Mouse (Mus musculus) macrophage (primary cell): ENCODE results near the gene Dab2ip. TPM values are rescaled to one million over a fixed set of nuclear protein-coding genes. Genes with fewer than 3 reads are reported as not detected.

Source experiments
- H3K27ac ChIP-seq: fragments of 350-480 bp; formaldehyde crosslinking; 2 replicates; pipeline ENCODE4 v1.9.0; 2021
- H3K36me3 ChIP-seq: fragments of 350-480 bp; formaldehyde crosslinking; 2 replicates; pipeline ENCODE4 v1.9.0; 2021; ENCODE audit errors: inconsistent target
- H3K4me3 ChIP-seq: fragments of 350-480 bp; formaldehyde crosslinking; 2 replicates; pipeline ENCODE4 v1.9.0; 2021; ENCODE audit errors: inconsistent target
- H3K79me2 ChIP-seq: fragments of 350-480 bp; formaldehyde crosslinking; 2 replicates; pipeline ENCODE4 v1.9.0; 2021; ENCODE audit errors: inconsistent target
- WGBS: methylation state at CpG from one replicate; pipeline ENCODE4 v1.1.7; 2026; ENCODE audit warnings: inconsistent platforms; ENCODE audit not compliant: missing documents; 5-methylcytosine and 5-hydroxymethylcytosine counted together
- polyA plus RNA-seq: library from polyadenylated mRNA; stranded (reverse); fragments of 250-400 nt; gene quantifications from 3 replicates; pipeline ENCODE4 v1.2.4, GENCODE M21; 2018; ENCODE audit warnings: inconsistent platforms

The Dab2ip gene
- polyA plus RNA-seq, 1 experiment from 2014 or later, result 0.14 TPM

- 64% methylated on average over 2 of the region's 2 CpGs for WGBS
- H3K4me3 ChIP-seq, result no peak overlapping the region
- H3K79me2 ChIP-seq, result no peaks in the 10 kb centered on the region
- H3K27ac ChIP-seq, result no peak overlapping the region
- H3K36me3 ChIP-seq, result no peaks in the 10 kb centered on the region
These were observed 136.0 kb downstream of the Dab2ip start for GRCm38 (mm10) chr2:35694111-35694510.

- whole genome bisulfite sequencing, result 82% methylated on average over 7 of the region's 7 CpGs
- H3K79me2 ChIP-seq, result no peaks in the 10 kb centered on the region
- H3K27ac ChIP-seq, result peak overlapping the region; percentile 57
- H3K36me3 ChIP-seq, result no peaks in the 10 kb centered on the region
- H3K4me3 ChIP-seq, result no peak overlapping the region
These were observed 138.1 kb downstream of the Dab2ip start for GRCm38 (mm10) chr2:35696193-35696541.

GRCm38 (mm10) chr2:35696542-35697391, 138.7 kb downstream of the Dab2ip start:
- Histone ChIP-seq H3K36me3 (no peaks in the 10 kb centered on the region), H3K4me3 (peak overlapping the region; percentile 16; the same call in 1 of the 2 replicates), H3K27ac (peak overlapping the region; percentile 57), H3K79me2 (no peaks in the 10 kb centered on the region)
- WGBS, result 84% methylated on average over 3 of the region's 3 CpGs

GRCm38 (mm10) chr2:35697768-35698167, 139.7 kb downstream of the Dab2ip start:
- Histone ChIP-seq H3K4me3 (no peak overlapping the region), H3K27ac (no peak overlapping the region), H3K36me3 (no peaks in the 10 kb centered on the region), H3K79me2 (no peaks in the 10 kb centered on the region)
- WGBS, result 70% methylated on average over 3 of the region's 3 CpGs

- H3K36me3 ChIP-seq, result no peaks in the 10 kb centered on the region
- no peak overlapping the region for H3K4me3 ChIP-seq
- H3K79me2 ChIP-seq, result no peaks in the 10 kb centered on the region
- H3K27ac ChIP-seq, result no peak overlapping the region
- 91% methylated on average over 2 of the region's 2 CpGs for WGBS
These were observed 142.9 kb downstream of the Dab2ip start for GRCm38 (mm10) chr2:35700966-35701365.

GRCm38 (mm10) chr2:35702001-35702400, 143.9 kb downstream of the Dab2ip start:
- WGBS, result 97% methylated on average over 7 of the region's 7 CpGs
- Histone ChIP-seq H3K79me2 (no peaks in the 10 kb centered on the region), H3K36me3 (no peaks in the 10 kb centered on the region), H3K27ac (no peak overlapping the region), H3K4me3 (no peak overlapping the region)

- Histone ChIP-seq H3K4me3 (no peak overlapping the region), H3K27ac (no peak overlapping the region), H3K36me3 (no peaks in the 10 kb centered on the region), H3K79me2 (no peaks in the 10 kb centered on the region)
- WGBS, result 96% methylated on average over 6 of the region's 6 CpGs
These were observed 144.5 kb downstream of the Dab2ip start for GRCm38 (mm10) chr2:35702608-35703007.

- no peak overlapping the region for H3K4me3 ChIP-seq
- H3K79me2 ChIP-seq, result no peaks in the 10 kb centered on the region
- H3K27ac ChIP-seq, result no peak overlapping the region
- 98% methylated on average over 3 of the region's 3 CpGs for WGBS
- H3K36me3 ChIP-seq, result no peaks in the 10 kb centered on the region
These were observed 145.2 kb downstream of the Dab2ip start for GRCm38 (mm10) chr2:35703241-35703640.

GRCm38 (mm10) chr2:35712611-35713010, 154.5 kb downstream of the Dab2ip start:
- no peak overlapping the region for H3K4me3 ChIP-seq
- no peaks in the 10 kb centered on the region for H3K36me3 ChIP-seq
- no peaks in the 10 kb centered on the region for H3K79me2 ChIP-seq
- no peak overlapping the region for H3K27ac ChIP-seq
- WGBS, result 95% methylated on average over 5 of the region's 5 CpGs

GRCm38 (mm10) chr2:35713460-35713859, 155.4 kb downstream of the Dab2ip start:
- H3K4me3 ChIP-seq, result no peak overlapping the region
- H3K27ac ChIP-seq, result no peak overlapping the region
- no peaks in the 10 kb centered on the region for H3K79me2 ChIP-seq
- no peaks in the 10 kb centered on the region for H3K36me3 ChIP-seq
- 92% methylated on average over 7 of the region's 7 CpGs for WGBS

- WGBS, result 94% methylated on average over 8 of the region's 8 CpGs
- no peaks in the 10 kb centered on the region for H3K79me2 ChIP-seq
- H3K27ac ChIP-seq, result no peak overlapping the region
- no peaks in the 10 kb centered on the region for H3K36me3 ChIP-seq
- no peak overlapping the region for H3K4me3 ChIP-seq
These were observed 156.7 kb downstream of the Dab2ip start for GRCm38 (mm10) chr2:35714742-35715167.

GRCm38 (mm10) chr2:35715485-35715884, 157.4 kb downstream of the Dab2ip start:
- H3K27ac ChIP-seq, result no peak overlapping the region
- 88% methylated on average over 3 of the region's 3 CpGs for WGBS
- no peak overlapping the region for H3K4me3 ChIP-seq
- H3K36me3 ChIP-seq, result no peaks in the 10 kb centered on the region
- H3K79me2 ChIP-seq, result no peaks in the 10 kb centered on the region

GRCm38 (mm10) chr2:35716175-35716574, 158.1 kb downstream of the Dab2ip start:
- no peak overlapping the region for H3K4me3 ChIP-seq
- no peaks in the 10 kb centered on the region for H3K36me3 ChIP-seq
- H3K27ac ChIP-seq, result no peak overlapping the region
- no peaks in the 10 kb centered on the region for H3K79me2 ChIP-seq
- WGBS, result 53% methylated on average over 1 of the region's 1 CpGs

GRCm38 (mm10) chr2:35718003-35718500, 160.0 kb downstream of the Dab2ip start:
- H3K36me3 ChIP-seq, result no peaks in the 10 kb centered on the region
- no peaks in the 10 kb centered on the region for H3K79me2 ChIP-seq
- peak overlapping the region; percentile 56 for H3K27ac ChIP-seq
- H3K4me3 ChIP-seq, result no peak overlapping the region
- WGBS, result 70% methylated on average over 5 of the region's 5 CpGs

- H3K79me2 ChIP-seq, result no peaks in the 10 kb centered on the region
- WGBS, result 96% methylated on average over 9 of the region's 9 CpGs
- H3K4me3 ChIP-seq, result no peak overlapping the region
- no peaks in the 10 kb centered on the region for H3K36me3 ChIP-seq
- H3K27ac ChIP-seq, result peak overlapping the region; percentile 56
These were observed 160.6 kb downstream of the Dab2ip start for GRCm38 (mm10) chr2:35718662-35719061.
